Mouse (Mus musculus) hindbrain, postnatal 0 days (tissue): ENCODE results near the gene Pim3. TPM values are rescaled to one million over a fixed set of nuclear protein-coding genes. Genes with fewer than 3 reads are reported as not detected.
A peak's percentile ranks its signal among the peaks of the same experiment; 100 is the strongest.

Source experiments
- ATAC-seq: fragments of 200-750 bp; cut with Nextera tagmentation; 2 replicates; pipeline ENCODE4 v1.8.0; 2017; ENCODE audit warnings: mild to moderate bottlenecking, moderate TSS enrichment, moderate library complexity
- DNase-seq: peaks from one replicate; pipeline ENCODE4 v3.0.0-alpha.2; 2015; ENCODE audit warnings: low spot score
- H3K27ac ChIP-seq: fragments of 300-500 bp; sonication (generic); 2 replicates; pipeline ENCODE4 v1.5.1; 2014; ENCODE audit warnings: mild to moderate bottlenecking
- H3K27me3 ChIP-seq: fragments of 300-500 bp; sonication (generic); 2 replicates; pipeline ENCODE4 v1.6.1; 2014; ENCODE audit warnings: low read length, mixed read lengths; ENCODE audit not compliant: insufficient read depth
- H3K36me3 ChIP-seq: fragments of 300-500 bp; sonication (generic); 2 replicates; pipeline ENCODE4 v1.6.1; 2014; ENCODE audit warnings: low read length, mixed read lengths; ENCODE audit not compliant: insufficient read depth
- H3K4me1 ChIP-seq: fragments of 300-500 bp; sonication (generic); 2 replicates; pipeline ENCODE4 v1.6.1; 2014; ENCODE audit warnings: antibody characterized with exemption, low read length, mixed read lengths; ENCODE audit not compliant: insufficient read depth
- H3K4me2 ChIP-seq: fragments of 300-500 bp; sonication (generic); 2 replicates; pipeline ENCODE4 v1.6.1; 2014; ENCODE audit warnings: low read depth, mild to moderate bottlenecking, low read length, moderate library complexity, mixed read lengths
- H3K4me3 ChIP-seq: fragments of 300-500 bp; sonication (generic); 2 replicates; pipeline ENCODE4 v1.5.1; 2014; ENCODE audit warnings: low read length
- H3K9ac ChIP-seq: fragments of 300-500 bp; sonication (generic); replicated peaks from 2 replicates; pipeline ENCODE4 v1.6.1; 2014; ENCODE audit warnings: mild to moderate bottlenecking, low read length, moderate library complexity, mixed read lengths
- H3K9me3 ChIP-seq: fragments of 300-500 bp; sonication (generic); 2 replicates; pipeline ENCODE4 v1.6.1; 2016; ENCODE audit warnings: low read length, mixed read lengths
- CTCF ChIP-seq: IDR thresholded peaks from 2 replicates; pipeline ENCODE4 v1.5.1; 2016; ENCODE audit warnings: antibody characterized with exemption, control low read depth, low read depth
- whole genome bisulfite sequencing: fragments of 180-500 bp; shearing (Covaris S2); extraction: QIAGEN DNeasy Blood & Tissue Kit; methylation state at CpG from one replicate; pipeline ENCODE4 v1.1.7; 2014; 5-methylcytosine and 5-hydroxymethylcytosine counted together
- polyA plus RNA-seq: library from polyadenylated mRNA; unstranded; fragments of >200 nt; fragmentation: Nextera tagmentation; extraction: Ambion mirVana; gene quantifications from 2 replicates; pipeline ENCODE4 v1.2.1, GENCODE M21; 2015
- total RNA-seq: library from RNA; depleted of rRNA; stranded (reverse); fragments of >200 nt; gene quantifications from 2 replicates; pipeline ENCODE4 v1.2.3, GENCODE M21; 2014

Pim3 gene
- total and polyA plus RNA-seq, 2 experiments from 2014 or later, result 69.8 to 104 TPM

- WGBS, result 57% methylated on average over 3 of the region's 3 CpGs
- peaks cover 10% of the 10 kb centered on the region; the same call in 1 of the 2 replicates for H3K4me1 ChIP-seq
- no peak overlapping the region for H3K4me3 ChIP-seq
- TF ChIP-seq CTCF, result no peak
- H3K27me3 ChIP-seq, result no peaks in the 10 kb centered on the region
- no peaks in the 10 kb centered on the region for H3K36me3 ChIP-seq
- DNase-seq (no peak), ATAC-seq (peak; percentile 22; the same call in 1 of the 2 replicates)
- H3K9ac ChIP-seq, result no peak overlapping the region
- no peaks in the 10 kb centered on the region for H3K9me3 ChIP-seq
- no peak overlapping the region for H3K4me2 ChIP-seq
- 0 out of 2 replicates have a peak overlapping the region, but pooled peaks have one; percentile 17 for H3K27ac ChIP-seq
Measured at GRCm38 (mm10) chr15:88851076-88851475, 10.9 kb upstream of the Pim3 start.

- H3K27ac ChIP-seq, result no peak overlapping the region
- H3K9ac ChIP-seq, result no peak overlapping the region
- H3K27me3 ChIP-seq, result no peaks in the 10 kb centered on the region
- ATAC-seq (no peak), DNase-seq (no peak)
- H3K36me3 ChIP-seq, result no peaks in the 10 kb centered on the region
- 81% methylated on average over 10 of the region's 10 CpGs for WGBS
- no peak for TF ChIP-seq CTCF
- no peak overlapping the region for H3K4me2 ChIP-seq
- H3K4me3 ChIP-seq, result no peak overlapping the region
- no peaks in the 10 kb centered on the region for H3K9me3 ChIP-seq
- H3K4me1 ChIP-seq, result peaks cover 10% of the 10 kb centered on the region; the same call in 1 of the 2 replicates
Measured at GRCm38 (mm10) chr15:88851507-88852149, 10.4 kb upstream of the Pim3 start.

GRCm38 (mm10) chr15:88853106-88853505 is 8.9 kb upstream of the Pim3 start:
- ATAC-seq (no peak), DNase-seq (no peak)
- H3K4me3 ChIP-seq, result no peak overlapping the region
- 92% methylated on average over 9 of the region's 9 CpGs for WGBS
- no peak overlapping the region for H3K9ac ChIP-seq
- no peaks in the 10 kb centered on the region for H3K36me3 ChIP-seq
- H3K4me1 ChIP-seq, result peaks cover 13% of the 10 kb centered on the region; the same call in 1 of the 2 replicates
- H3K4me2 ChIP-seq, result no peak overlapping the region
- no peaks in the 10 kb centered on the region for H3K27me3 ChIP-seq
- no peak for TF ChIP-seq CTCF
- no peaks in the 10 kb centered on the region for H3K9me3 ChIP-seq
- H3K27ac ChIP-seq, result no peak overlapping the region

- Histone ChIP-seq H3K27me3 (no peaks in the 10 kb centered on the region), H3K4me2 (no peak overlapping the region), H3K4me1 (peaks cover 15% of the 10 kb centered on the region; the same call in 1 of the 2 replicates), H3K9ac (no peak overlapping the region), H3K4me3 (no peak overlapping the region), H3K36me3 (no peaks in the 10 kb centered on the region), H3K27ac (peak overlapping the region; percentile 34; the same call in 1 of the 2 replicates), H3K9me3 (no peaks in the 10 kb centered on the region)
- DNase-seq (no peak), ATAC-seq (no peak)
- TF ChIP-seq CTCF, result no peak
- 42% methylated on average over 6 of the region's 6 CpGs for WGBS
Measured at GRCm38 (mm10) chr15:88854119-88854968, 7.6 kb upstream of the Pim3 start.

- H3K4me1 ChIP-seq, result peaks cover 10% of the 10 kb centered on the region; the same call in 1 of the 2 replicates
- H3K4me3 ChIP-seq, result no peak overlapping the region
- ATAC-seq (no peak), DNase-seq (peak; percentile 1)
- 72% methylated on average over 15 of the region's 15 CpGs for WGBS
- H3K27me3 ChIP-seq, result no peaks in the 10 kb centered on the region
- no peak overlapping the region; the same call in 1 of the 2 replicates for H3K27ac ChIP-seq
- H3K9ac ChIP-seq, result no peak overlapping the region
- no peak overlapping the region for H3K4me2 ChIP-seq
- no peaks in the 10 kb centered on the region for H3K36me3 ChIP-seq
- no peaks in the 10 kb centered on the region for H3K9me3 ChIP-seq
- no peak for TF ChIP-seq CTCF
Measured at GRCm38 (mm10) chr15:88854969-88855830, 6.8 kb upstream of the Pim3 start.

GRCm38 (mm10) chr15:88855896-88856417 is 6.0 kb upstream of the Pim3 start:
- WGBS, result 78% methylated on average over 6 of the region's 6 CpGs

More at GRCm38 (mm10) chr15:88855896-88856417, 6.0 kb upstream of the Pim3 start:
- H3K27ac ChIP-seq, result no peak overlapping the region
- DNase-seq (no peak), ATAC-seq (no peak)
- H3K4me1 ChIP-seq, result peaks cover 4% of the 10 kb centered on the region; the same call in 1 of the 2 replicates
- no peak for TF ChIP-seq CTCF
- no peak overlapping the region for H3K9ac ChIP-seq
- H3K4me3 ChIP-seq, result no peak overlapping the region
- no peaks in the 10 kb centered on the region for H3K27me3 ChIP-seq
- no peaks in the 10 kb centered on the region for H3K36me3 ChIP-seq
- no peaks in the 10 kb centered on the region for H3K9me3 ChIP-seq
- no peak overlapping the region for H3K4me2 ChIP-seq
